24 mouse cellular contexts compared by ENCODE assay signal in the genomic region with DNA sequence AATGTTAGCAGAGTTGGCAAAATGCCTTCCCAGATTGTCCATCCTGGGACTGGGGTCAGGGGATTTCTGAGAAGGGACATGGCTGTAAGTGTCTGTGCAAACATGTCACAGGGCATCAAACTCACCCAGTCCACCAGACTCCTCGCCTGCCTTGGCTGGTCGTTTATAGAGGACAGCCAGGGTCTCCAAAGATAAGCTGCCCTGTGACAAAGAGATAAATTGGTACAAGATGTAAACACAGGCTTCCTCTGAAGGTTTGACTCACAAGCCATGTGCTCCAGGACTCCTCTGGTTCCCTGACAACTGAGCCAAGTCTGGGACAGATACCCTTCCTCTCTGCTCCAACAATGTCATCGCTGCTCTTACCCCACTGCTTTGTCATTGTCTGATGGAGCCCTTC. TPM values are rescaled to one million over a fixed set of nuclear protein-coding genes. Genes with fewer than 3 reads are reported as not detected.
A peak's percentile ranks its signal among the peaks of the same experiment; 100 is the strongest.
DNase-seq lines count a peak whose midpoint lies in the region; ATAC-seq and TF ChIP-seq lines count a peak whose summit lies in the region.
"Had no signal": no experiment of that assay in that cellular context is flagged by ENCODE, and none has a peak within 500 bp of the region (broad histone marks: within the 10 kb centered on the region; RNA-seq: fewer than 3 reads in every experiment).

No protein-coding gene starts in this region.

- H3K9ac ChIP-seq in liver, embryonic 11.5 days (ENCODE audit: low read depth, low read length), result no peak overlapping the region
- no peak overlapping the region for H3K9ac ChIP-seq in hindbrain, embryonic 11.5 days (ENCODE audit: low read depth, low read length)
- H3K9ac ChIP-seq: embryonic facial prominence, embryonic 13.5 days; forebrain, postnatal 0 days; hindbrain, embryonic 12.5 days had no signal

- WGBS in liver, embryonic 11.5 days, result 17% methylated on average over 3 of the region's 3 CpGs
- 61% methylated on average over 3 of the region's 3 CpGs for WGBS in hindbrain, embryonic 11.5 days

- H3K27ac ChIP-seq in liver, embryonic 11.5 days (ENCODE audit: low read depth, low read length), result peak overlapping the region; percentile 43
- no peak overlapping the region for H3K27ac ChIP-seq in hindbrain, embryonic 11.5 days (ENCODE audit: low read depth, low read length)
- H3K27ac ChIP-seq: embryonic facial prominence, embryonic 13.5 days; hindbrain, embryonic 12.5 days; kidney, postnatal 0 days; macrophage had no signal

- ATAC-seq in G1E (ENCODE audit: extremely low read depth, insufficient number of reproducible peaks, low FRiP score, poor library complexity, severe bottlenecking), result peak; percentile 84
- ATAC-seq in liver, embryonic 11.5 days (replicated peaks; ENCODE audit: low FRiP score), result peak; percentile 86
- no peak for ATAC-seq in hindbrain, embryonic 11.5 days (ENCODE audit: low FRiP score)
- ATAC-seq: forebrain, postnatal 0 days had no signal

- no peak overlapping the region for H3K4me3 ChIP-seq in G1E (ENCODE audit: low read depth, low read length)
- no peak overlapping the region for H3K4me3 ChIP-seq in liver, embryonic 11.5 days (ENCODE audit: low read depth, low read length)
- no peak overlapping the region for H3K4me3 ChIP-seq in hindbrain, embryonic 11.5 days (ENCODE audit: low read depth, low read length)
- H3K4me3 ChIP-seq: embryonic facial prominence, embryonic 13.5 days; hindbrain, embryonic 12.5 days had no signal

- DNase-seq in 416B (ENCODE audit: low read depth) (peak; percentile 16), G1E (ENCODE audit: low spot score) (peak; percentile 26)
- DNase-seq in liver, embryonic 11.5 days (ENCODE audit: low spot score), result no peak
- peak; percentile 24 for DNase-seq in lung, postnatal 10 days
- DNase-seq in adrenal gland, adult (ENCODE audit: inconsistent age in 2 of 2, low spot score in 1 of 2), result no peak
- no peak for DNase-seq in hindbrain, embryonic 11.5 days (ENCODE audit: low spot score)
- DNase-seq in frontal cortex, adult 2 months (ENCODE audit: extremely low spot score in 1 of 2, low spot score in 1 of 2), result no peak
- DNase-seq: adrenal gland, postnatal 10 days; cerebellum, adult 8-10 months; forebrain, postnatal 0 days; heart, adult 18-20 months; left cerebral cortex, postnatal 4 days; right cerebral cortex, adult 18-20 months; thymus, adult 18-20 months had no signal

- H3K36me3 ChIP-seq in G1E (replicated peaks), result no peaks in the 10 kb centered on the region
- no peaks in the 10 kb centered on the region for H3K36me3 ChIP-seq in liver, embryonic 11.5 days (ENCODE audit: control insufficient read depth, insufficient read depth, low read length)
- no peaks in the 10 kb centered on the region for H3K36me3 ChIP-seq in hindbrain, embryonic 11.5 days (ENCODE audit: control insufficient read depth, insufficient read depth, low read length)
- H3K36me3 ChIP-seq: embryonic facial prominence, embryonic 13.5 days; hindbrain, embryonic 12.5 days had no signal

- no peaks in the 10 kb centered on the region for H3K27me3 ChIP-seq in G1E (ENCODE audit: insufficient read depth, low read length)
- H3K27me3 ChIP-seq in liver, embryonic 11.5 days (replicated peaks; ENCODE audit: control insufficient read depth, insufficient read depth, low read length), result 0 out of 2 replicates have a peak, but pooled peaks cover 2% of the 10 kb centered on the region
- H3K27me3 ChIP-seq in hindbrain, embryonic 11.5 days (ENCODE audit: control insufficient read depth, insufficient read depth, low read length), result peaks cover 2% of the 10 kb centered on the region; the same call in 1 of the 2 replicates

- TF ChIP-seq CTCF in G1E (IDR thresholded peaks at IDR 0.05; ENCODE audit: low read depth, low read length), result no peak

- H3K9me3 ChIP-seq in G1E (replicated peaks), result no peaks in the 10 kb centered on the region
- no peaks in the 10 kb centered on the region for H3K9me3 ChIP-seq in liver, embryonic 11.5 days (ENCODE audit: control insufficient read depth, low read length)
- H3K9me3 ChIP-seq in hindbrain, embryonic 11.5 days (ENCODE audit: control insufficient read depth, low read length), result no peaks in the 10 kb centered on the region
- H3K9me3 ChIP-seq: embryonic facial prominence, embryonic 13.5 days; hindbrain, embryonic 12.5 days had no signal

- H3K4me2 ChIP-seq in liver, embryonic 11.5 days, result no peak overlapping the region
- H3K4me2 ChIP-seq in hindbrain, embryonic 11.5 days (replicated peaks; ENCODE audit: low read depth, low read length), result no peak overlapping the region
- H3K4me2 ChIP-seq: embryonic facial prominence, embryonic 13.5 days; hindbrain, embryonic 12.5 days had no signal

- peaks cover 64% of the 10 kb centered on the region for H3K4me1 ChIP-seq in G1E (ENCODE audit: insufficient read depth, low read depth, low read length)
- no peaks in the 10 kb centered on the region; the same call in 1 of the 2 replicates for H3K4me1 ChIP-seq in liver, embryonic 11.5 days (replicated peaks; ENCODE audit: control insufficient read depth, insufficient read depth, low read length)
- 0 out of 2 replicates have a peak, but pooled peaks cover 2% of the 10 kb centered on the region for H3K4me1 ChIP-seq in hindbrain, embryonic 11.5 days (replicated peaks; ENCODE audit: control insufficient read depth, insufficient read depth, low read length)
- H3K4me1 ChIP-seq: embryonic facial prominence, embryonic 13.5 days; hindbrain, embryonic 12.5 days had no signal

RNA-seq across cellular contexts. Expression of gene Ripply1, which starts 1.2 kb away (rescaled TPM):
- total RNA-seq in G1E (2014; fragmentation: Nextera tagmentation), result not detected in 2 replicates
- not detected in 2 replicates for total RNA-seq in G1E (2017)
- 0.74 and 0.92 TPM in 2 replicates for polyA plus RNA-seq in G1E (2012)
- not detected in 2 replicates for polyA plus RNA-seq in liver, embryonic 11.5 days (2014; fragmentation: Nextera tagmentation; extraction: Ambion mirVana)
- polyA plus RNA-seq in hindbrain, embryonic 11.5 days (2014; fragmentation: Nextera tagmentation; extraction: Ambion mirVana), result not detected in 2 replicates
- 0.24 and 0.46 TPM in 2 replicates for polyA plus RNA-seq in frontal cortex, adult 2 months (2012; rRNA removed)
- total RNA-seq: adrenal gland, postnatal 10 days; forebrain, postnatal 0 days; gastrocnemius, adult 8-10 months; heart, adult 18-20 months; layer of hippocampus, adult 18-20 months; left cerebral cortex, postnatal 4 days had no signal
- polyA plus RNA-seq: embryonic facial prominence, embryonic 13.5 days; forebrain, postnatal 0 days; heart, postnatal 0 days; hindbrain, embryonic 12.5 days; intestine, postnatal 0 days; kidney, postnatal 0 days; macrophage; neural tube, embryonic 11.5 days; stomach, embryonic 14.5 days had no signal

RNA-seq across cellular contexts. Expression of gene Cldn2, which starts 19.6 kb away (rescaled TPM):
- 0.24 and 0.90 TPM in 2 replicates for total RNA-seq in G1E (2014; fragmentation: Nextera tagmentation)
- total RNA-seq in G1E (2017), result 0.11 TPM in 1 of 2 replicates, not detected in the other
- 0.30 and 0.35 TPM in 2 replicates for polyA plus RNA-seq in G1E (2012)
- 0.11 and 0.23 TPM in 2 replicates for polyA plus RNA-seq in liver, embryonic 11.5 days (2014; fragmentation: Nextera tagmentation; extraction: Ambion mirVana)
- 0.40 and 0.77 TPM in 2 replicates for polyA plus RNA-seq in hindbrain, embryonic 11.5 days (2014; fragmentation: Nextera tagmentation; extraction: Ambion mirVana)
- polyA plus RNA-seq in frontal cortex, adult 2 months (2012; rRNA removed), result 0.06 and 0.20 TPM in 2 replicates
- total RNA-seq: heart, adult 18-20 months had no signal
- polyA plus RNA-seq: embryonic facial prominence, embryonic 13.5 days; heart, postnatal 0 days; macrophage had no signal

Comparison
In these comparisons a context has a peak if more than half of its experiments do, and no peak if none do; other contexts are left out.
1. DNase-seq: peak in 416B (single experiment), G1E (single experiment) and lung, postnatal 10 days (single experiment); none in liver, embryonic 11.5 days (single experiment), adrenal gland, adult (0 of 2), hindbrain, embryonic 11.5 days (single experiment) and frontal cortex, adult 2 months (0 of 2).